Mouse (Mus musculus): ENCODE results near the gene Ap4b1.
A peak's percentile ranks its signal among the peaks of the same experiment; 100 is the strongest.

Ap4b1 gene

GRCm38 (mm10) chr3:103857036-103857805 lies 47.9 kb downstream of the Ap4b1 start:
- DNase-seq = no peak

- DNase-seq = no peak
Observed at GRCm38 (mm10) chr3:103857977-103858563, 48.8 kb downstream of the Ap4b1 start.

DNA sequence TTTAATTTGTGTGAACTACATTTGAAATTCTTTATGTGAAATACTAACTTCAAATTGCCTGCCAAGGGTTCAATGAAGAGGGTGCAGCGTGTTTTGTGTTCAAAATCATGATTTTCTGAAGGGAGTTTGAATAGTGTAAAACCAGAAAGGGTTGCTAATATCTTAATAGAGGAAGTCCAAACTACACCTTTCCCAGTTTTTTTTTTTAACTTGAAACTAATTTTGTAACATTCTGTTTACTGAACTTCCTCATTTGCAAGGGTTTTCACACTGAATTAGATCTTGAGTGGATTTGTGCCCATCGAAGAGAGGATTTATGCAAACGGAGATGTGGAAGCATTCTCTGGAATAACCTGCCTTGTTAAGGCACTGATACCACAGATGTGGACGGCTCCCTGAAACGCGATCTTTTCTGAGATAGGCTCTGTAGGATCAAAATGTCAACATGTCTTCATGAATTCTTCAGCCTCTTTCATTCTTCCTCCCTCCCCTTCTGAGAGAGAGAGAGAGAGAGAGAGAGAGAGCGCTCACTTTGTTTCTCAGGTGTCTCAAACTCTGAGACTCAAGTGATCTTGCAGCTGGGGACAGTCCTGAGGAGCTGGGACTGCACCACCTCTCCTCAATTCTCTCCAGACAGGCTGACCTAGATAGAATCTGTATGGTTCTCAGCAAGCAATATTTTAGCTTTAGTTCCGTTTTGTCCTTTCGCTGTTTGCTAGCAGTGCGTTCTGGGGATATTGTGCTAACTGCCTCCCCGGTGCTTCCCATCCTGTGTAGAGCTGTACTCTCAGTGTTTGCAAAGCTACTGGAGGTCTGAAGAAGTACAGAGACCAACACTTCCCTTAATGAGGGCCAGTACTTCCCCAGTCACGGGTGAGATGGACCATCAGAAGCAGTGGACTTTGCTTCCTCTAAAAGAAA lies 49.8 kb downstream of the Ap4b1 start, which contains the start of gene Ptpn22:
Ptpn22 (plus strand) TSS at position 915 of the 921 bp plus-strand sequence.
- DNase-seq = peak; percentile 46

- peak; percentile 54 for DNase-seq
Observed at GRCm38 (mm10) chr3:103859851-103860391, 50.6 kb downstream of the Ap4b1 start.

- DNase-seq = no peak
Observed at GRCm38 (mm10) chr3:103862721-103863220, 53.5 kb downstream of the Ap4b1 start.

DNA sequence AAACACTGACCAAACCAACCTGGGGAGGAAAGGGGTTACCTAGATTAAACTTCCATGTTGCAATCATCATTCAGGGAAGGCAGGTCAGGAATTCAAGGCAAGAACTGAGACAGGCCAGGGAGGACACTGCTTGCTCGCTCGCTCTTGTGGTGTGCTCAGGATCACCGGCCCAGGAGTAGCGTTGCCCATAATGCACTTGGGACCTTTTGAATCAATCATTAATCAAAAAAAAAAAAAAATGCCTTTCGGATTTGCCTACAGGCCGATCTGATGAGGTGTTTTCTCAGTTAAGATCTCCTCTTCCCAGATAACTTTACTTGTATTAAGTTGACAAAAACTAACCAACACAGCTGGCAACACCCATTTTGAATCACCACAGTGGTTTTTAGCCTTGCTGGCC lies 54.9 kb downstream of the Ap4b1 start:
- DNase-seq = peak; percentile 63

DNA sequence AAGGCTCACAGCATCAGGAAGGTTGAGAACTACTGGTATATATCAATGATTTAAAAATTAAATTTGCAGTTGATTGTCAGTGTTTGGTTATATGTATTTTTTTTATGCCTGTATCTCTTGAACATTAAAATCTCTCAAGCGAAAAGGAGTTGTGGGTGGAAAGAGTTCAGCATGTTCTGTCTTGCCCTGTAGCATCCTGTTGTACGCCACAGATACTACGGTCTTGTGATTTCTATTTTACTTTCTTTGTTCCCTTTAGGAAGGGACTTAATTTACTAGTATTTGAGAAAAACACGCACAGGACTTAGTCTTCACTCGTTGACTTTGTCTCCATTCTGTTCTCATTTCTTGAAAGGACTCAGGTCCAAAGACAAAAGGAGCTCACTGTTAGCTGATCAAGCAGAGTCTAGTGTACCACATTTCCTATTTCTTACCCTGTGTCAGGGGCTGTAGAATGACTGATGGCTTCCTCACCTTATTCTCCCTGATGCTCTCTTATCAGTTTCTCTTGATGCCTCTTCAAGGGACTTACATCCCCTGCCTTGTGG lies 58.2 kb downstream of the Ap4b1 start:
- no peak for DNase-seq

DNA sequence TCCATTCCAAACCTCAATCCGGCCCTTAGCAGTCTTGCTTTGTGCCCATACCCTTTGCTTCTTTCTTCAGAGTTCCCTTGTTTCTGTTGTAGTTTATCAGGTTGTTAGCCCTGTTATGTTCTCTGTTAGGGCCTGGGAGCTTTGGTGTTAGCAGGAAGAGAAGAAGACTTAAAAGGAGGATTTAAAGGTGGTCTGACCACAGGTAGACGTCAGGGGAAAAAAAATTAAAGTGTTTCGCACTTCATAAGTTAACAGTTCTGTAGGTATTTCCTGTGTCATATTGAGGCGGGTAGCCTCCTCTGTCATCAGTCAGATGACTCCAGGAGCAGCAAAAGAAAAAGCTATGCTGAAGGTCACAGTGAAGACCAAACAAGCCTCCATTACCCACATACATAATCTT lies 58.7 kb downstream of the Ap4b1 start:
- DNase-seq = no peak
